Mouse (Mus musculus): ENCODE data around the gene Gm15097.
"Not testable (repeated sequence)": the region's sequence is repeated elsewhere in the genome, so short reads cannot be mapped to it uniquely, and the experiment has no call there.

Gm15097 gene

DNA sequence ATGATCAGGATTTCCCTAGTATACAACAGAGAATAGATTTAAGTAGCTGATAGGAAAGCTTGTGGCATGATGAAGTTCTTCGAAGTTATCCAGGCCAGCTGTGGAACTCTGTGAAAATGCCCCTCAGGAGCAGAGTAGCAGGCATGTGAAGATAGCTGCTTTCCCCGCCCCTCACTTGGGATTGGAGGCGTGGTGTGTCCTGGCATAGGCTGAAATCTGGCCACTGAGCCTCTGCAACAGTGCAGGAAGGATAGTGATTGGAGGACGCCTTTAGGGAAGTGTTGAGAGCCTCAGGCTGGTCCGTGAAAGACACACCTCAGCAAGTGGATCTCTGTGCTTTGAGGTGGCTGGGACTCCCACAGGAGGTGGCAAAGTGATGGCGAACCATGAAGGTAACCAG is at the start of gene Gm15097:
Gene Gm15097 (plus strand): TSS at position 301 of the 400 bp plus-strand sequence.
- not testable (repeated sequence) for DNase-seq (ENCODE audit: low read depth, low spot score)

DNA sequence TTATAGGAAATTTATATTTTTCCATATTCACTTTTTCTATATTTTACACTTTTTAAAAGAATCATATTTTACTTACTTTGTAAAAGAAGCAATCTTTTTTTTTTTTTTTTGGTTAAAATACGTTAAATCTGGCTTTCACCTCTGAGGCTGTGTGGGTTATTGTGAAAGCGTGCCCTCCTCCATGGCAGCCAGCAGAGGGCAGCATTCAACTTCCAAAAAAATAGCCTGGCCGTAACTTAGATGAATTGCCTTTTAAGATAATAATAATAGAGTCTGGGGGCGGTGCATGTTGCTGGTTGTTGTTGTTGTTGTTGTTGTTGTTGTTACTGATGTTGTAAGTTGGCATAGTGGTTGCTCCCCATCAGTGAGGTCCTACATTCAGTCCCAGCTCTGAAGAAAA is 21.4 kb upstream of the Gm15097 start:
- not testable (repeated sequence) for DNase-seq (ENCODE audit: low read depth, low spot score)

- DNase-seq (ENCODE audit: low read depth, low spot score): not testable (repeated sequence)
Measured at GRCm38 (mm10) chrX:149811178-149811577, 26.9 kb downstream of the Gm15097 start.
